Mouse (Mus musculus): ENCODE data around the gene Tmco2.
"Not testable (repeated sequence)": the region's sequence is repeated elsewhere in the genome, so short reads cannot be mapped to it uniquely, and the experiment has no call there.

DNA sequence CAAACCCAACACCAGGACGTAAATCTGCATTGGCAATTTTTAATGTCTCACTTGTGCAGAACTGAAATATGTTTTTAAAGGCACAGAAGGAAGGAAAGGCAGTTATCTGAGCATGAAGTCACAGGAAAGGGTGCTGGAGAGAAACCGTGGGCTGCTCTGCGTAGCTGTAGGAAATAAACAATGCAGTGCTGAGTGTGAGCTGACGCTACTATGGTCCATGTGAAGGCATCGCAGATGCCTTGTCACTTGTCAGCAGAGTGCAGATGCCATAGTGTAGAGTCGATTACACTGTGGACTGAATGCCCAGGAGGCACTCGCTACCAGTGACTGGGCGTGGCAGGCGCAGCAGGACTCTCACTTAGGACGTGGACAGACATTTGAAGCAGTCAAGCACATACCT, 49.8 kb downstream of the Tmco2 start:
- TF ChIP-seq EP300 (IDR thresholded peaks at IDR 0.05; ENCODE audit: low read length); CTCF (conservative IDR thresholded peaks at IDR 0.05 in 1 of 2, IDR thresholded peaks at IDR 0.05 in 1 of 2; ENCODE audit: low read depth in 2 of 2, low read length in 2 of 2); SIN3A (IDR thresholded peaks at IDR 0.05; ENCODE audit: low read length); BHLHE40 (IDR thresholded peaks at IDR 0.05; ENCODE audit: low read depth, low read length); SMC3 (IDR thresholded peaks at IDR 0.05; ENCODE audit: low read depth, low read length); USF1 (IDR thresholded peaks at IDR 0.05; ENCODE audit: low read depth, low read length): not testable (repeated sequence)

Data from CH12.LX (cell line).